Mouse (Mus musculus): ENCODE results near the gene Cfap100. TPM values are rescaled to one million over a fixed set of nuclear protein-coding genes. Genes with fewer than 3 reads are reported as not detected.

The Cfap100 gene
- polyA plus RNA-seq, 1 experiment from 2014 or later: 1.2 TPM

GRCm38 (mm10) chr6:90450697-90451096, 22.1 kb upstream of the Cfap100 start:
- Histone ChIP-seq H3K27me3 (ENCODE audit: control insufficient read depth, insufficient read depth, low read length) (no peaks in the 10 kb centered on the region), H3K9me3 (ENCODE audit: control insufficient read depth, low read length) (no peaks in the 10 kb centered on the region), H3K9ac (ENCODE audit: low read depth, low read length) (no peak overlapping the region), H3K4me2 (replicated peaks; ENCODE audit: low read depth, low read length) (no peak overlapping the region), H3K4me1 (replicated peaks; ENCODE audit: control insufficient read depth, insufficient read depth, low read length) (no peaks in the 10 kb centered on the region), H3K36me3 (ENCODE audit: control insufficient read depth, insufficient read depth, low read length) (no peaks in the 10 kb centered on the region), H3K4me3 (ENCODE audit: low read depth, low read length) (no peak overlapping the region), H3K27ac (ENCODE audit: low read depth, low read length) (no peak overlapping the region)
- no peak for DNase-seq (ENCODE audit: low spot score)
- ATAC-seq (ENCODE audit: low FRiP score): no peak
- WGBS: 67% methylated on average over 5 of the region's 5 CpGs

DNA sequence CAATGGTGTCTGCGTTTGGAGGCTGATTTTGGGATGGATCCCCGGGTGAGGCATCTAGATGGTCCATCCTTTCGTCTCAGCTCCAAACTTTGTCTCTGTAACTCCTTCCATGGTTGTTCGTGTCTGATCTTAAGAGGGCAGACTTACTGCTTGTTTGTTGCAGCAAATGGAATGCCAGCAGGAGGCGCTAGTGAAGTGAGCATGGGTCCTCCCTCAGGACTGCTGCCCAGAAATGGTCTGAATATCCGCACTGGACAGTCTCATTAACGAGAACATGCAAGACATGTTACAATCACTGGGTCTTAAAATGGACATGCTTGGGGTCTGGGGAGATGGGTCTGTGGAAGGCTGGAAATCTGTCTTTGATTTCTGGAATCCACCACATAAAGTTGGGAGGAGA, 21.6 kb upstream of the Cfap100 start:
- no peaks in the 10 kb centered on the region for H3K36me3 ChIP-seq (ENCODE audit: control insufficient read depth, insufficient read depth, low read length)
- WGBS: 32% methylated on average over 7 of the region's 7 CpGs

DNA sequence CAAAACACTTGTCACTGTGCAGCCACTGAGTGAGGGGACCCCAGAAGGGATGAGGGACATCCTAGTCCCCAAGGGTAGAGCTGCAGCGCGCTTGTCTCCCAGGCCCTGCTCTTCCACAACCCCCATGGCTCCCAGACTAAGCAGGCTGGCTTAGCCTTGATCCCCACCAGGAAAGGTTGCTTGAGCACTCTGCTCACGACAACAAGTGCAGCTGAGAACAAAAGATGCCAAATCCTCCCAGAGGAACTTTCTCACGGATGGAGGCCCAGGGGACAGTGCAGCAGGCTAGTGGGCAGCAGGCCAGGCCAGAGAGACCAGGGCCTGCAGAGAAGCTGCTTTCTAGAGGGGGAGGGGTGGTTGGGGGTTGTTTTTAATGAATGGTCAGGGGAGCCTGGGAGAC, 18.3 kb upstream of the Cfap100 start:
- H3K36me3 ChIP-seq (ENCODE audit: control insufficient read depth, insufficient read depth, low read length): no peaks in the 10 kb centered on the region
- H3K27me3 ChIP-seq (ENCODE audit: control insufficient read depth, insufficient read depth, low read length): no peaks in the 10 kb centered on the region
- no peaks in the 10 kb centered on the region for H3K9me3 ChIP-seq (ENCODE audit: control insufficient read depth, low read length)
- ATAC-seq (ENCODE audit: low FRiP score) (0 out of 2 replicates have a peak, but pooled peaks have one; percentile 43), DNase-seq (ENCODE audit: low spot score) (no peak)
- H3K4me1 ChIP-seq (replicated peaks; ENCODE audit: control insufficient read depth, insufficient read depth, low read length): no peaks in the 10 kb centered on the region
- H3K4me2 ChIP-seq (replicated peaks; ENCODE audit: low read depth, low read length): no peak overlapping the region
- no peak overlapping the region for H3K4me3 ChIP-seq (ENCODE audit: low read depth, low read length)
- H3K9ac ChIP-seq (ENCODE audit: low read depth, low read length): no peak overlapping the region
- no peak overlapping the region for H3K27ac ChIP-seq (ENCODE audit: low read depth, low read length)
- 48% methylated on average over 4 of the region's 4 CpGs for WGBS

More for the DNA sequence above, 21.6 kb upstream of the Cfap100 start:
- H3K27ac ChIP-seq (ENCODE audit: low read depth, low read length): no peak overlapping the region
- no peaks in the 10 kb centered on the region for H3K27me3 ChIP-seq (ENCODE audit: control insufficient read depth, insufficient read depth, low read length)
- DNase-seq (ENCODE audit: low spot score) (peak; percentile 77), ATAC-seq (ENCODE audit: low FRiP score) (no peak)
- H3K4me1 ChIP-seq (replicated peaks; ENCODE audit: control insufficient read depth, insufficient read depth, low read length): no peaks in the 10 kb centered on the region
- H3K9ac ChIP-seq (ENCODE audit: low read depth, low read length): no peak overlapping the region
- H3K4me2 ChIP-seq (replicated peaks; ENCODE audit: low read depth, low read length): no peak overlapping the region
- no peak overlapping the region for H3K4me3 ChIP-seq (ENCODE audit: low read depth, low read length)
- H3K9me3 ChIP-seq (ENCODE audit: control insufficient read depth, low read length): no peaks in the 10 kb centered on the region

DNA sequence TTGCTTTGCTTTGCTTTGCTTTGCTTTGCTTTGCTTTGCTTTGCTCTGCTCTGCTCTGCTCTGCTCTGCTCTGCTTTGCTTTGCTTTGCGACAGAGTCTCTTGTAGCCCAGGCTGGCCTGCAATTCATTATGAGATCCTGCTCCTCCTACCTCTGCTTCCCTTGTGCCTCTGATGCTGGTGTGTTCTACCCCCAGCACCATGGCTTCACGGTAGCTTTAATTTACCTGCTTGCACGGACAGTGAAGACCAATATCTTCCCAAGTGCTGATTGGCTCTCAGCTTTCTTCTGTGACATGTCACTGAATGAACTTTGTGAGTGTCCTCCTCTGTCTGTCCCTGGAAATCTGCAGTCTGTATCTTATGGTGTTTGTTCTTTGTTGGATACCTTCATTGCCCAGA, 8.4 kb upstream of the Cfap100 start:
- DNase-seq (ENCODE audit: low spot score) (no peak), ATAC-seq (ENCODE audit: low FRiP score) (no peak)
- H3K27me3 ChIP-seq (ENCODE audit: control insufficient read depth, insufficient read depth, low read length): no peaks in the 10 kb centered on the region
- no peaks in the 10 kb centered on the region for H3K9me3 ChIP-seq (ENCODE audit: control insufficient read depth, low read length)
- no peak overlapping the region for H3K9ac ChIP-seq (ENCODE audit: low read depth, low read length)
- H3K4me3 ChIP-seq (ENCODE audit: low read depth, low read length): no peak overlapping the region
- WGBS: 91% methylated on average over 3 of the region's 3 CpGs
- no peak overlapping the region for H3K4me2 ChIP-seq (replicated peaks; ENCODE audit: low read depth, low read length)
- no peaks in the 10 kb centered on the region for H3K4me1 ChIP-seq (replicated peaks; ENCODE audit: control insufficient read depth, insufficient read depth, low read length)
- H3K27ac ChIP-seq (ENCODE audit: low read depth, low read length): no peak overlapping the region
- no peaks in the 10 kb centered on the region for H3K36me3 ChIP-seq (ENCODE audit: control insufficient read depth, insufficient read depth, low read length)

GRCm38 (mm10) chr6:90436192-90436907, 7.8 kb upstream of the Cfap100 start:
- H3K4me1 ChIP-seq (replicated peaks; ENCODE audit: control insufficient read depth, insufficient read depth, low read length): no peaks in the 10 kb centered on the region
- H3K27ac ChIP-seq (ENCODE audit: low read depth, low read length): no peak overlapping the region
- no peaks in the 10 kb centered on the region for H3K27me3 ChIP-seq (ENCODE audit: control insufficient read depth, insufficient read depth, low read length)
- no peak for ATAC-seq (ENCODE audit: low FRiP score)
- no peaks in the 10 kb centered on the region for H3K9me3 ChIP-seq (ENCODE audit: control insufficient read depth, low read length)
- H3K9ac ChIP-seq (ENCODE audit: low read depth, low read length): no peak overlapping the region
- no peak for DNase-seq (ENCODE audit: low spot score)
- H3K4me3 ChIP-seq (ENCODE audit: low read depth, low read length): no peak overlapping the region
- H3K4me2 ChIP-seq (replicated peaks; ENCODE audit: low read depth, low read length): no peak overlapping the region
- no peaks in the 10 kb centered on the region for H3K36me3 ChIP-seq (ENCODE audit: control insufficient read depth, insufficient read depth, low read length)
- WGBS: 85% methylated on average over 10 of the region's 10 CpGs

GRCm38 (mm10) chr6:90435195-90435618, 6.6 kb upstream of the Cfap100 start:
- DNase-seq (ENCODE audit: low spot score) (peak; percentile 90), ATAC-seq (ENCODE audit: low FRiP score) (peak; percentile 66)
- Histone ChIP-seq H3K9ac (ENCODE audit: low read depth, low read length) (no peak overlapping the region), H3K36me3 (ENCODE audit: control insufficient read depth, insufficient read depth, low read length) (no peaks in the 10 kb centered on the region), H3K9me3 (ENCODE audit: control insufficient read depth, low read length) (no peaks in the 10 kb centered on the region), H3K4me3 (ENCODE audit: low read depth, low read length) (no peak overlapping the region), H3K4me2 (replicated peaks; ENCODE audit: low read depth, low read length) (no peak overlapping the region), H3K27ac (ENCODE audit: low read depth, low read length) (no peak overlapping the region), H3K27me3 (ENCODE audit: control insufficient read depth, insufficient read depth, low read length) (no peaks in the 10 kb centered on the region), H3K4me1 (replicated peaks; ENCODE audit: control insufficient read depth, insufficient read depth, low read length) (no peaks in the 10 kb centered on the region)
- whole genome bisulfite sequencing: 17% methylated on average over 11 of the region's 11 CpGs

GRCm38 (mm10) chr6:90434687-90435086, 6.1 kb upstream of the Cfap100 start:
- Histone ChIP-seq H3K4me2 (replicated peaks; ENCODE audit: low read depth, low read length) (no peak overlapping the region), H3K27me3 (ENCODE audit: control insufficient read depth, insufficient read depth, low read length) (no peaks in the 10 kb centered on the region), H3K9ac (ENCODE audit: low read depth, low read length) (no peak overlapping the region), H3K9me3 (ENCODE audit: control insufficient read depth, low read length) (no peaks in the 10 kb centered on the region), H3K36me3 (ENCODE audit: control insufficient read depth, insufficient read depth, low read length) (no peaks in the 10 kb centered on the region), H3K4me1 (replicated peaks; ENCODE audit: control insufficient read depth, insufficient read depth, low read length) (no peaks in the 10 kb centered on the region), H3K27ac (ENCODE audit: low read depth, low read length) (no peak overlapping the region), H3K4me3 (ENCODE audit: low read depth, low read length) (no peak overlapping the region)
- ATAC-seq (ENCODE audit: low FRiP score): peak; percentile 61
- WGBS: 73% methylated on average over 3 of the region's 3 CpGs
- DNase-seq (ENCODE audit: low spot score): no peak

DNA sequence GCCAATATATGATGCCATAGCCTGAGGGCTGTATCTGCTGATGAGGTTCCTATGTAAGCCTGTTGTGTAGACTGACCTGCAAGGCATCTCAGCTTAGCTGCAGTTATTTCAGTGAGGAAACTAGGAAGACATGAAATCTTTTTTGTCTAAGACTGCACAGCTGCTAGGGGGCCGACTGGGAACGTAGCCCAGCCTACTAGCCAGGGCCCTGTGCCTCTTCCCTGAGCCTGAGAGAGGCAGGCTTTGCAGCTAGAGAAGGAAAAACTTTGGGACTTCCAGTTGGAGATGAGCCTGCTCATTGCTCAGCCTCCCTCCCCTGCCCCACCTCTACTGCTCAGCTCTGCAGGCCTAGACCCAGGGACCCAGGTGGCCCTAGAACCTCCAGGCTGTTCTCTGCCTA, 2.9 kb upstream of the Cfap100 start:
- H3K4me1 ChIP-seq (replicated peaks; ENCODE audit: control insufficient read depth, insufficient read depth, low read length): no peaks in the 10 kb centered on the region
- ATAC-seq (ENCODE audit: low FRiP score): no peak
- no peak overlapping the region for H3K4me2 ChIP-seq (replicated peaks; ENCODE audit: low read depth, low read length)
- no peaks in the 10 kb centered on the region for H3K9me3 ChIP-seq (ENCODE audit: control insufficient read depth, low read length)
- 79% methylated on average over 2 of the region's 2 CpGs for WGBS
- DNase-seq (ENCODE audit: low spot score): no peak
- no peak overlapping the region for H3K4me3 ChIP-seq (ENCODE audit: low read depth, low read length)
- H3K9ac ChIP-seq (ENCODE audit: low read depth, low read length): no peak overlapping the region
- H3K36me3 ChIP-seq (ENCODE audit: control insufficient read depth, insufficient read depth, low read length): no peaks in the 10 kb centered on the region
- no peak overlapping the region for H3K27ac ChIP-seq (ENCODE audit: low read depth, low read length)
- peaks cover 2% of the 10 kb centered on the region; the same call in 1 of the 2 replicates for H3K27me3 ChIP-seq (ENCODE audit: control insufficient read depth, insufficient read depth, low read length)

DNA sequence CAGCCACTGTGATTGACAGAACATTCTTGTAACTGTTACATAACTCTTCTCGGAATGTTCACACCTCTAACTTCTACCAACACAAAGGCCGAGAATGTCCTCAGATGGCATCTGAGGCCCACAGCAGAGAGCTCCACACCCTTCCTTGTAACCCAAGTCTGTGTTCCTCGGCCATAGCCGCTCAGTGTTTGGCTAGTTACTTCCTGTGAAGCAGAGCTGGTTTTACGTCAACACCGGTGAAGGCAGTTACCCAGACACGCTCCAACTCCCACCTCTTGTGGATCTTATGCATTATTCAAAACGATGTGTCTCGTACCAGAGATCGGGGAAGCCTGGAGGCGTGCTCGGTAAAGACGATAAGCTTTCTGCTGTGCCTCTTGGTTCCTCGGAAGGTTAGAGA, 1.3 kb upstream of the Cfap100 start:
- ATAC-seq (ENCODE audit: low FRiP score) (no peak), DNase-seq (ENCODE audit: low spot score) (no peak)
- H3K9me3 ChIP-seq (ENCODE audit: control insufficient read depth, low read length): no peaks in the 10 kb centered on the region
- no peak overlapping the region for H3K9ac ChIP-seq (ENCODE audit: low read depth, low read length)
- H3K27ac ChIP-seq (ENCODE audit: low read depth, low read length): no peak overlapping the region
- WGBS: 80% methylated on average over 14 of the region's 14 CpGs
- H3K27me3 ChIP-seq (ENCODE audit: control insufficient read depth, insufficient read depth, low read length): peaks cover 2% of the 10 kb centered on the region; the same call in 1 of the 2 replicates
- H3K4me3 ChIP-seq (ENCODE audit: low read depth, low read length): no peak overlapping the region
- no peak overlapping the region for H3K4me2 ChIP-seq (replicated peaks; ENCODE audit: low read depth, low read length)
- no peaks in the 10 kb centered on the region for H3K4me1 ChIP-seq (replicated peaks; ENCODE audit: control insufficient read depth, insufficient read depth, low read length)
- H3K36me3 ChIP-seq (ENCODE audit: control insufficient read depth, insufficient read depth, low read length): no peaks in the 10 kb centered on the region
